8 mouse cellular contexts compared by ENCODE assay signal in the genomic region with DNA sequence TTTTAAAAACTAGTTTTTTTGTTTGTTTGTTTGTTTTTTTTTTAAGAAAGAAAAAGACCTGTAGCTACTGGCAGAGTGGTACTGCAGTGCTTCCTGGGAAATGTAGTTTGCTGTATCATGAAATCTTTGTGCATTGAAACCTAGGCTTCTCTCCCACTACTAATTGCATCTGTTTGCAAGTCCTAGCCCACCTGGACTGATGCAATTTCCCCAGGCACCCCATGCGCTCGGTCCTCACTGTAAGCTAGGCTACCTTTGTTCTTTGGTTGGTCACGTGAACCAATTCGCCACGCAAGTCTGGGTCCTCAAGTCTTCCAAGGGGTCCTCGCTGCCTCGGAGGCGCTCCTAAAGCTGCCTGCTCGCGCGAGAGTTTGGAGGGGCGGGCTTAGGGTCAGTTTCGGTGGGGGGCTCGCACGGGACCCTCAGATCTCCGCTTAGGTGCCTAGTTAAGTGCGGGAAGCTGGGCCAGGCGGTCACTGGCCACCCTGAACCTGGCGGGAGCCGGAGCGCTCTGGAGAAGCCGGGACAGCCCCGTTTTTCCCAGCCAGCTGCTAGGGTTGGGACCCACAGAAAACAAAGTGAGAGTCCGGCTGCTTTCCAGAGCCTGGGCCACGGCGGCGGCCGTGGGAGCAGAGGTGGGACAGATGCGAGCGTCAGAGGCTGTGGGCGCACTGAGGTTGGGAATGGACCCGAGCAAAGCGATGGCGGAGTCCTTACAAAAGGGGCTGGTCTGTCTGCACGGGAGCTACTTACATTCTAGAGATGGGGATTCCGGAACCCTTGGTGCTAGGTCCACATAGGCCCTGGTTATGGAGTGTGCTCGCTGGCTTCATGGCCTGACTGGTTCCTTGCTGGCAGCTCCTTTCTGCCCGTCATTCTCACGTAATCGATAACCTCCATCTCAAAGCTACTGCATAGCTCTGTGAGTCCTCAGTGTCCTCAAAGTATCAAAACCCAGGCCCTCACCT. TPM values are rescaled to one million over a fixed set of nuclear protein-coding genes. Genes with fewer than 3 reads are reported as not detected.
DNase-seq lines count a peak whose midpoint lies in the region; ATAC-seq and TF ChIP-seq lines count a peak whose summit lies in the region.

Gene Cnpy2, plus strand, starts transcription at position 319 of the 968 bp plus-strand sequence.

- peaks cover 16% of the 10 kb centered on the region for H3K4me1 ChIP-seq in heart, embryonic 12.5 days (replicated peaks)
- H3K4me1 ChIP-seq in kidney, embryonic 16.5 days (ENCODE audit: insufficient read depth, low read length), result peaks cover 18% of the 10 kb centered on the region

- peaks cover 64% of the 10 kb centered on the region for H3K36me3 ChIP-seq in heart, embryonic 12.5 days
- H3K36me3 ChIP-seq in kidney, embryonic 16.5 days (ENCODE audit: insufficient read depth, low read length), result peaks cover 56% of the 10 kb centered on the region

- TF ChIP-seq CTCF in brain, embryonic 14.5 days (IDR thresholded peaks at IDR 0.05; ENCODE audit: borderline replicate concordance, extremely low read depth, insufficient read depth, insufficient read length), result no peak

- peak within 1 kb of the TSS; percentile 90 for H3K27ac ChIP-seq in heart, embryonic 12.5 days (ENCODE audit: poor library complexity, severe bottlenecking)
- peak within 1 kb of the TSS; percentile 98 for H3K27ac ChIP-seq in kidney, embryonic 16.5 days (ENCODE audit: low read length)

- H3K9ac ChIP-seq in heart, embryonic 12.5 days, result peak within 1 kb of the TSS; percentile 93
- peak within 1 kb of the TSS; percentile 98 for H3K9ac ChIP-seq in kidney, embryonic 16.5 days (replicated peaks; ENCODE audit: low read length)

- WGBS in heart, embryonic 12.5 days, result under 1% methylated on average over 40 of the region's 40 CpGs
- under 1% methylated on average over 40 of the region's 40 CpGs for WGBS in kidney, embryonic 16.5 days

- no peaks in the 10 kb centered on the region for H3K27me3 ChIP-seq in heart, embryonic 12.5 days (replicated peaks)
- H3K27me3 ChIP-seq in kidney, embryonic 16.5 days (ENCODE audit: insufficient read depth, low read length), result no peaks in the 10 kb centered on the region

- DNase-seq in CD4-positive helper T cell, adult 2 months (ENCODE audit: low read depth, low spot score), result peak; percentile 84
- peak; percentile 98 for DNase-seq in brain, embryonic 14.5 days (ENCODE audit: low read depth)
- peak; percentile 81 for DNase-seq in liver
- DNase-seq in monocyte, adult 2 months (ENCODE audit: low read depth in 1 of 2, low spot score in 2 of 2), result peak; percentile 55 to 72
- peak; percentile 51 to 72 for DNase-seq in spleen, postnatal 14 days (ENCODE audit: low spot score in 2 of 2)

- peak within 1 kb of the TSS; percentile 83 for H3K4me2 ChIP-seq in heart, embryonic 12.5 days
- H3K4me2 ChIP-seq in kidney, embryonic 16.5 days (replicated peaks; ENCODE audit: low read depth, low read length), result peak within 1 kb of the TSS; percentile 91

- peak; percentile 11; the same call in 1 of the 2 replicates for TF ChIP-seq POLR2A in brain, embryonic 14.5 days (IDR thresholded peaks at IDR 0.05; ENCODE audit: borderline replicate concordance, extremely low read depth, insufficient read depth, insufficient read length, poor library complexity, severe bottlenecking)

- no peaks in the 10 kb centered on the region for H3K9me3 ChIP-seq in heart, embryonic 12.5 days (replicated peaks)
- H3K9me3 ChIP-seq in kidney, embryonic 16.5 days (ENCODE audit: low read length), result no peaks in the 10 kb centered on the region

- ATAC-seq in erythroid progenitor cell, adult 5-6 weeks (replicated peaks; ENCODE audit: low FRiP score, poor library complexity, severe bottlenecking), result peak; percentile 77
- peak; percentile 89 for ATAC-seq in heart, embryonic 12.5 days (ENCODE audit: insufficient number of reproducible peaks, low FRiP score)
- peak; percentile 97 for ATAC-seq in kidney, embryonic 16.5 days (ENCODE audit: low FRiP score, low TSS enrichment)

- H3K4me3 ChIP-seq in heart, embryonic 12.5 days, result peak within 1 kb of the TSS; percentile 85
- peak within 1 kb of the TSS; percentile 81 for H3K4me3 ChIP-seq in kidney, embryonic 16.5 days (ENCODE audit: low read length)

RNA-seq across cellular contexts. Expression of gene Cnpy2, which starts in this region (rescaled TPM):
- polyA plus RNA-seq in brain, embryonic 14.5 days (2012; rRNA removed), result 84.5 and 86.3 TPM in 2 replicates
- 40.7 and 44.4 TPM in 2 replicates for total RNA-seq in erythroid progenitor cell, adult 5-6 weeks (2015; ENCODE audit: low replicate concordance)
- 29.4 and 38.9 TPM in 2 replicates for total RNA-seq in erythroid progenitor cell, adult 5-6 weeks (2017; ENCODE audit: low replicate concordance)
- 201 and 209 TPM in 2 replicates for polyA plus RNA-seq in heart, embryonic 12.5 days (2016; fragmentation: Nextera tagmentation; extraction: Ambion mirVana)
- 343 and 370 TPM in 2 replicates for polyA plus RNA-seq in kidney, embryonic 16.5 days (2015; fragmentation: Nextera tagmentation; extraction: Ambion mirVana)

Comparison
In these comparisons a context has a peak if more than half of its experiments do, and no peak if none do; other contexts are left out.
1. Peak in every context shown above with its lines: DNase-seq, ATAC-seq, H3K4me3 ChIP-seq and H3K27ac ChIP-seq.